Mouse (Mus musculus) heart, postnatal 25 days (tissue): ENCODE data around the gene Zfp598. TPM values are rescaled to one million over a fixed set of nuclear protein-coding genes. Genes with fewer than 3 reads are reported as not detected.
"Not testable (repeated sequence)": the region's sequence is repeated elsewhere in the genome, so short reads cannot be mapped to it uniquely, and the experiment has no call there.

Experiments used
- DNase-seq: peaks from one replicate; pipeline ENCODE4 v3.0.0; 2022; ENCODE audit warnings: low spot score
- intact Hi-C: fragments of 180-260 bp; cut with DNase I; formaldehyde crosslinking; loops from one replicate; pipeline ENCODE4 v1.15.1; 2025
- total RNA-seq, 2 experiments: library from RNA; stranded (reverse); gene quantifications; 2 replicates each; pipeline ENCODE4 v1.2.3; 2021

Zfp598 gene
- total RNA-seq, 2 experiments from 2014 or later = 17.5 to 17.9 TPM

DNA sequence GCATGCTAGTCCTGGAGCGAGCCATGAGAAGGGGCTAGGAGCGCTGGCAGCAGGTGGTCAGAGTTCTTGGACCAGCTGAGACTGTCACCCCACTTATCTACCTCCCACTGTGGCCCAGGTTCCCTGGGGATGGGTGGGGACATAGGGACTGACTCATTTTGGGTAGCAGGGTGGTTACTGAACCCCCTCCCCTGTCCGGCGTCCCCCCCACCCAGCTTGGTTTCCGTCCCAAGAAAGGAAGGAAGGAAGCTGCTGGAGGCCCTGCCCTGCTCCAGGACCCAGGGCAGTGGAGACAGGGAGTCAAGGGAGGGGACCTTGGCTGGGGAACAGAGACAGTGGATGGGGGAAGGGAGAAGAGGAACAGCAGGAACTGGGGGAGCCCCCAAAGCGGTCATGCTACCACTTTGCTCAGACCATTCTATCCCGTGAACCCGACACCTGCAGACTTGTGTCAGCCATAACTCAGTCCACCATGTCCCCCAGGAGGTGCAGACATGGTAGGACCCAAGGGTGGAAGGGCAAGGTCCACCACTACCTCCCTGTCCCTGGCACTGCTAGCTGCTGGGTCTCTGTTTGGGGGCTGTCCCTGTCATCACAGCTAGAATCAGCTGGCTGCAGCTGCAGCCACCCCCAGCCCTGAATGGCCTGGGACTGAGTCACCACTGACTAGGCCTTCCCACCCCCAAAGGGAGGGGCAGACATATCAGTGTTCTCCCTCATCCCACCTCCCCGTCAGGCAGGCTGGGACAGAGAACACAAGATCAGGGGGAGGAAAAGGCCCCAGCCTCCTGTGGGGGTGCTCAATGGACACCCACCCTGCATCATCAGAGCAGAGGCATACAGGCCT lies 24.4 kb upstream of the Zfp598 start:
- peak; percentile 78 for DNase-seq
- intact Hi-C loops = no loop called here

- DNase-seq = peak; percentile 67
- intact Hi-C loops = no loop called here
Measured at GRCm38 (mm10) chr17:24645916-24646315, 23.6 kb upstream of the Zfp598 start.

- intact Hi-C loops = no loop called here
- DNase-seq = no peak
Measured at GRCm38 (mm10) chr17:24646381-24646780, 23.1 kb upstream of the Zfp598 start.

- no peak for DNase-seq
- intact Hi-C loops = no loop called here
Measured at GRCm38 (mm10) chr17:24647493-24647892, 22.0 kb upstream of the Zfp598 start.

- intact Hi-C loops = loop anchor here (2.0 kb wide), 1 partner anchor 14 kb away; no protein-coding TSS in a partner anchor
- DNase-seq = no peak
Measured at GRCm38 (mm10) chr17:24648731-24649377, 20.6 kb upstream of the Zfp598 start.

DNA sequence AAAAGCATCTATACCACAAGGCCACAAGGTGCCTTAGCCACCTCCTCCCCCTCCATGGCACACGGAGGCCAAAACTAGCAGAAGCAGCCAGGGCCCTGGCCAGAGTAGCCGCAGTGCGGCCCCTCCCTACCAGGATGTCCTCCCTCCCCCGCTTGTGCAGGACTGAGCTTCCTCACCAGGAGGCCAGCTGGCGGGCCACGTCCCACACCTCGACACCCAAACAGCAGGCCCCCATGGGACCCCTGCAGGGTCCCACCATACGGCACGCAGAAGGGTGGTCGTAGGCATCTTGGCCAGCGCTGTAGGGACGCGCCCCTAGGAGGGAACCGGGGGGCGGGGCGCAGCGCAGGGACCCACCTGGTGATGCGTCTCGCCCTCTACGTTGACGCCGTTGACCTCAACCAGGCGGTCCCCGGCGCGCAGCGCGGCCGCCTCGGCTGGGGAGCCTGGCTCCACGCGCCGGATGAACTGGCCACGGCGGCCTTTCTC lies 19.9 kb upstream of the Zfp598 start:
- intact Hi-C loops = loop anchor here (2.0 to 5.0 kb wide), 2 partner anchors 15 to 122 kb away; partner anchors contain the start of gene Traf7
- DNase-seq = peak; percentile 63

DNA sequence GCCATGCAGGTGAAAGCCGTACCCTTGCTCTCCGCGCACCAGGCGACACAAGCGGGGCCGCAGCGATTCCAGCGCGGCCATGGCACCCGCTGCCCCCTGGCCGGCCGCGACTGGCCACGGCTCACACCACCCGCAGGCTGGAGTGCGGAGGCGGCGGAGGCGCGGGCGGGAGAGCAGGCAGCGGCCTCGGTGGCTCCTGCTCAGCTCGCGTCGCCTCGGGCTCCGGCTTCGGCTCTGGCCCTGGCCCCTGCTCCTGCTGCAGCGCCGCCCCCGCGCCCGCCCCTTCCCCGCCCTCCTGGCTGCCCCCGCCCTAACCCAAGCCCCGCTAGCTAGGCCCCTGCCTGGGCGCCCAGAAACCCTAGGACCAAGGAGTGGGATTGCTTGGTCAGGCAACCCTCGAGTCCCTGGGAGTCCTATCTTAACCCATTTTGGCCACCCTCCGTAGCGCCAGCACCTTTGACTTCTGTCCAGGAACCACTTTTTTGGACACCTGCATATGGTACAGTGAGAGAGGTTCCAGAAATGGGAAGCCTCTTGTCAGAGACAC lies 19.3 kb upstream of the Zfp598 start, which contains the start of gene Slc9a3r2:
Slc9a3r2 (minus strand) TSS at position 258 of the 547 bp plus-strand sequence.
- intact Hi-C loops = loop anchor here (5.0 kb wide), 1 partner anchor 123 kb away; the partner anchor contains the start of gene Traf7
- no peak for DNase-seq

DNA sequence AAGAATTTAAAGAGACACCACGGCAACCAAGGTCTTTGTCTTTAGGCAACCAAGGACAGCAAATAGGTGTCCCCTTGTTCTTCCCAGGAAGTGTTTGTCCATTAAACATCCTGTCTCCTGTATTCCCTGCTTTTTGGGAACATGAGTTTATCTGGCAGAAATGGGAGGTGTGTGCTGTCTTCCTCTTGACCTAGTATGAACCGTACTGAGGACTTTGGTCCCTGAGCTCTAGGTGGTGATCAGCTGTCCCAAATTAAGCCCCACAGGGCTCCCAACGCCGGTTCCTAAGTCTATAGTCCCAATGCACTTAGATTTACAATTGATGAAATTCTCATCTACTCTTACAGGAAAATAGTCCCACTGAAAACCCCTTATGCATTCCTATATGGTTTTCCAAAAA lies 18.7 kb upstream of the Zfp598 start:
- intact Hi-C loops = loop anchor here (5.0 kb wide), 1 partner anchor 123 kb away; the partner anchor contains the start of gene Traf7
- no peak for DNase-seq

DNA sequence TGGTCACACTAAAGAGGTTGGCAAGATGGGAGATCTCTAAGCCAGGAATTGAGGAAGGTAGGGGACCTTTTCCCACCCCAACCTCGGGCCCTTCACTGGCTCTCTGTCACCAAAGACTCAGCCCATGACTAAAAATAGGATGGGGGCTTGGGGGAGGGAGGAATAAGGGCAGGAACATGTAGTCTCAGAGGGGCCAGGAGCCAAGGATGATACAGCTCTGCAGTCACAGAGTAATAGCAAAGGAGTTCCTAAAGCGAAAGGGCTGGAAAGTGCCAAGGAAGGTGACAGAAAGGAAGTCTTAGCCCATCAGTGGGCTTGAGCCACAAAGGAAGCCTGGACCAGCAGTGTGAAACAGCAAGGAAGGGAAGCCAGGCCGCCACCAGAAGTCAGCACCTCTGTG lies 17.7 kb upstream of the Zfp598 start:
- intact Hi-C loops = loop anchor here (5.0 kb wide), 1 partner anchor 125 kb away; the partner anchor contains the start of gene Traf7
- no peak for DNase-seq

DNA sequence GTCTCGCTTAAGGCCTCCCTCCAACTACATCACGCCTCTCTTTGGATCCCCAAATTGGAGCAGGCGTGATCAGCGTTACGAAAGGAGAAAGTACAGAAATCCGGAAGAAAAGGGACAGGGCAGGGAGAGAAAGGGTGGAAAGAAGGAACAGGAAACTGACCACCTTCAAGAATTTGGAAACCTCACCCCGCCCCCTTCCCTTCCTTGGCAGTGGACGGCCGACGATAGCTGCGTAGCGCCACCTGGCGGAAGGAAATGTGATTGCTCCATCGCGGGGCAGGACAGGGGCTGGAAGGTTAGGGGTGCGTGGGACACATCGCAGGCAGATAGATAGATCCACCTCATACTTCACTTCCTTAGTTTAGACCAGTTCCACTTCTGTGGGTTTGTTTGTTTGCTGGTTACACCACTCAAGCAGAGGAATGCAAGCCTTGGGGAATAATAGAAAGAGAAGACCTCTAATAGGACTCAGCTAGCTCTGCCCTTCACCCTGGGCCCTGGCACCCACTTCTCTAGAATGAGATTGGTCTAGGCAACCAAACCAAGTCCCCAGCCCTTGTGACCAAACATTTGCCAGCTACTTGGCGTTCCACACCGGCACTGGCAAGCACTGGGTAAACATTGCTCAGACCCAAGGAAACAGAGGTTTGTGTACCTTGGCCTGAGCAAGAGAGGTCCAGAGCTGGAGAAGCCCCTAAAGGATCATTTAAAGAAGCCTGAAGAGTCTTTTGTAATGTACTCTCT lies 15.3 kb upstream of the Zfp598 start:
- no peak for DNase-seq
- intact Hi-C loops = loop anchor here (2.0 to 5.0 kb wide), 3 partner anchors 25 to 127 kb away; partner anchors contain the start of gene Traf7

DNA sequence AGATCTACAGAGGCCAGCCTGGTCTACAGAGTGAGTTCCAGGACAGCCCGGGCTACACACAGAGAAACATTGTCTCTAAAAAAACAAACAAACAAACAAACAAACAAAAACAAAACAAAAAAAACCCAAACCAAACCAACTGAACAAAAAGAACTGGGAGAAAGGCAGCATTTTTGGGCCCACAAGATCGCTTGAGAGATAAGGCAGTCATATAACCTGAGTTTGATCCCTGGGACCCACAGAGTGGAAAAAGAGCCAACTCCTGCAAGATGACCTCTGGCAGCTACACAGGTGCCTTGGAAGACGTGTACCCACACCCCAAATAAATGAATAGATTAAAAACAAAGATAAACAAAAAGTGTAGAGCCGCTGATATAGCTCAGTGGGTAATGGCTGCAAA lies 14.5 kb upstream of the Zfp598 start:
- intact Hi-C loops = loop anchor here (2.0 to 5.0 kb wide), 3 partner anchors 26 to 128 kb away; partner anchors contain the start of gene Traf7
- DNase-seq = no peak

- intact Hi-C loops = no loop called here
- DNase-seq = no peak
Measured at GRCm38 (mm10) chr17:24658017-24658758, 11.3 kb upstream of the Zfp598 start, which contains the start of gene Npw. Gene Npw (minus strand): TSS chr17:24658457.

GRCm38 (mm10) chr17:24667011-24667410 lies 2.5 kb upstream of the Zfp598 start:
- intact Hi-C loops = loop anchor here (5.0 kb wide), 2 partner anchors 40 to 140 kb away; partner anchors contain the start of gene Traf7

GRCm38 (mm10) chr17:24667416-24667815 lies 2.1 kb upstream of the Zfp598 start:
- DNase-seq = no peak
- intact Hi-C loops = loop anchor here (5.0 kb wide), 2 partner anchors 40 to 140 kb away; partner anchors contain the start of gene Traf7

More at GRCm38 (mm10) chr17:24667011-24667410, 2.5 kb upstream of the Zfp598 start:
- not testable (repeated sequence) for DNase-seq

- not testable (repeated sequence) for DNase-seq
- intact Hi-C loops = loop anchor here (5.0 kb wide), 2 partner anchors 42 to 142 kb away; partner anchors contain the start of gene Traf7
Measured at GRCm38 (mm10) chr17:24669214-24669544, 308 bp upstream of the Zfp598 start.

DNA sequence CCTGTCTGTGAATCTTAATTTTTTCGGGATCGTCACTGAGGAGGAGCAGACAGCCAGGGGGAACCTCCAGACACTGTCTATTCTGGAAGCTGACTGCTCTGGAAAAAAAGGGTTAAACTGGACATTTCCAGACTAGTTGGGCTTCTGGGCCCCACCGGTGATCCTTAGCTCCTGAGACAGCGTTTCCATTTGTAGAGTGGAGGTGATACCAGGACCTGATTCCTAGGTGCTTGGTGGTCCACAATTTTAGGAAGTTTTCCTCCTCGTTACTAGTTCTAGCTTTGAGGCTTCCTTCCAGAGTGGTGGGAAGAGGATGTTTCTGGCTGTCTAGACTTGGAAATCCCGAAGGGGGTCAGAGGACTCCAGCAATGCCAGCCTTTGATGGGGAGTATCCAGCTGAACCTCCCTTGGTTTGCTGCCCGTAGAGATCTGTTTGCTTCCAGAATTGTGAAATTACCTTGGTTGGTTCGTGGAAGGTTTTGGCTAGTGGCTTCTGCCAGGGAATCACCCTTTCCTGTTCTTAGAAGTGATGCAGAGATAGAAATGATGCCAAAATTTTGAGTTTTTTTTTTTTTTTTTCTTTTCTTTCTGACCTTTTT lies 858 bp downstream of the Zfp598 start:
- no peak for DNase-seq
- intact Hi-C loops = loop anchor here (5.0 kb wide), 1 partner anchor 193 kb away; the partner anchor contains the start of gene Mlst8

DNA sequence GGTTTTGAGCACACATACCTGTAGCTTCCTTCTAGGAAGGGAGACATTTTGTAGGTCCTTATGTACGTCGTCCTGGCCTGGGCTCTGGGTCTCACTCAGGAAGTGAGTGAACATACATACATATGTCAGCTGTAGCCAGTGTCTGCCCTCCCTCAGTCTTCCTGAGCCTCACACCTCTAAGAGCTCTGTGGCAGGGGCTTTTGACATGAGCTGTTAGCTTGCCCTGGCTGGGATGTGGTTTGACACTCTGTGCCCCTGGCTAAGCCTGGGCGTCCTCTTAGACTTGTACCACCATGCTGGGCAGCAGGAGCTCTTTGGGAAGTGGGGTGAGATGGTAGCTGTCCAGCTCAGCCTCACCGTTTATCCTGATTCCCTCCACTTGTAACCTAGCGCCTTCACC lies 1.9 kb downstream of the Zfp598 start:
- intact Hi-C loops = loop anchor here (5.0 kb wide), 1 partner anchor 194 kb away; the partner anchor contains the start of gene Mlst8
- DNase-seq = no peak

- intact Hi-C loops = loop anchor here (5.0 kb wide), 1 partner anchor 195 kb away; the partner anchor contains the start of gene Mlst8
- DNase-seq = peak; percentile 62
Measured at GRCm38 (mm10) chr17:24672141-24672540, 2.7 kb downstream of the Zfp598 start.
